Mouse (Mus musculus) ovary, postnatal 36 days (tissue): ENCODE data around the gene Ncs1.

Experiments used
- DNase-seq: peaks from one replicate; pipeline ENCODE4 v3.0.0; 2022; ENCODE audit warnings: low spot score, mixed read lengths

Ncs1 gene

GRCm38 (mm10) chr2:31341726-31342535 is 96.3 kb downstream of the Ncs1 start:
- DNase-seq: no peak
